Mouse (Mus musculus): ENCODE results near the gene Col15a1. TPM values are rescaled to one million over a fixed set of nuclear protein-coding genes. Genes with fewer than 3 reads are reported as not detected.

The Col15a1 gene
- polyA plus RNA-seq, 1 experiment from 2014 or later = 16.0 TPM

GRCm38 (mm10) chr4:47208421-47208991, 545 bp downstream of the Col15a1 start:
- H3K9me3 ChIP-seq = no peaks in the 10 kb centered on the region
- H3K4me3 ChIP-seq (replicated peaks) = peak overlapping the region; percentile 40
- no peaks in the 10 kb centered on the region for H3K36me3 ChIP-seq
- H3K9ac ChIP-seq = peak overlapping the region; percentile 39
- no peak overlapping the region for H3K27ac ChIP-seq
- 0 out of 2 replicates have a peak, but pooled peaks have one; percentile 28 for ATAC-seq
- H3K4me1 ChIP-seq (replicated peaks) = peaks cover 15% of the 10 kb centered on the region; the same call in 1 of the 2 replicates
- H3K27me3 ChIP-seq (replicated peaks) = peaks cover 46% of the 10 kb centered on the region
- peak overlapping the region; percentile 89 for H3K4me2 ChIP-seq (replicated peaks)
- WGBS = 2% methylated on average over 40 of the region's 40 CpGs

- WGBS = 71% methylated on average over 7 of the region's 7 CpGs
- H3K9me3 ChIP-seq = no peaks in the 10 kb centered on the region
- peaks cover 46% of the 10 kb centered on the region for H3K27me3 ChIP-seq (replicated peaks)
- H3K4me1 ChIP-seq (replicated peaks) = peaks cover 10% of the 10 kb centered on the region; the same call in 1 of the 2 replicates
- H3K27ac ChIP-seq = no peak overlapping the region
- no peaks in the 10 kb centered on the region for H3K36me3 ChIP-seq
- H3K9ac ChIP-seq = no peak overlapping the region
- H3K4me2 ChIP-seq (replicated peaks) = 0 out of 2 replicates have a peak overlapping the region, but pooled peaks have one; percentile 89
- ATAC-seq = no peak
- peak overlapping the region; percentile 40; the same call in 1 of the 2 replicates for H3K4me3 ChIP-seq (replicated peaks)
These were observed 1.5 kb downstream of the Col15a1 start for GRCm38 (mm10) chr4:47209466-47209865.

- Histone ChIP-seq H3K4me3 (replicated peaks) (no peak overlapping the region), H3K9ac (no peak overlapping the region), H3K9me3 (no peaks in the 10 kb centered on the region), H3K27me3 (replicated peaks) (no peaks in the 10 kb centered on the region), H3K4me2 (replicated peaks) (no peak overlapping the region), H3K27ac (no peak overlapping the region), H3K36me3 (no peaks in the 10 kb centered on the region), H3K4me1 (replicated peaks) (no peaks in the 10 kb centered on the region)
- no peak for ATAC-seq
- 91% methylated on average over 1 of the region's 1 CpGs for WGBS
These were observed 10.9 kb downstream of the Col15a1 start for GRCm38 (mm10) chr4:47218828-47219227.

- H3K9ac ChIP-seq = no peak overlapping the region
- WGBS = 86% methylated on average over 10 of the region's 10 CpGs
- H3K4me1 ChIP-seq (replicated peaks) = no peaks in the 10 kb centered on the region
- H3K27me3 ChIP-seq (replicated peaks) = no peaks in the 10 kb centered on the region
- no peak overlapping the region for H3K27ac ChIP-seq
- no peaks in the 10 kb centered on the region for H3K9me3 ChIP-seq
- no peak overlapping the region for H3K4me3 ChIP-seq (replicated peaks)
- H3K36me3 ChIP-seq = no peaks in the 10 kb centered on the region
- ATAC-seq = no peak
- H3K4me2 ChIP-seq (replicated peaks) = no peak overlapping the region
These were observed 11.4 kb downstream of the Col15a1 start for GRCm38 (mm10) chr4:47219393-47219792.

GRCm38 (mm10) chr4:47220544-47220943, 12.6 kb downstream of the Col15a1 start:
- Histone ChIP-seq H3K4me2 (replicated peaks) (no peak overlapping the region), H3K4me1 (replicated peaks) (no peaks in the 10 kb centered on the region), H3K27me3 (replicated peaks) (no peaks in the 10 kb centered on the region), H3K9me3 (no peaks in the 10 kb centered on the region), H3K4me3 (replicated peaks) (no peak overlapping the region), H3K27ac (no peak overlapping the region), H3K9ac (no peak overlapping the region), H3K36me3 (no peaks in the 10 kb centered on the region)
- 81% methylated on average over 3 of the region's 3 CpGs for WGBS
- no peak for ATAC-seq

- WGBS = 70% methylated on average over 3 of the region's 3 CpGs
- H3K9ac ChIP-seq = no peak overlapping the region
- ATAC-seq = no peak
These were observed 14.2 kb downstream of the Col15a1 start for GRCm38 (mm10) chr4:47222146-47222545.

GRCm38 (mm10) chr4:47225920-47226319, 18.0 kb downstream of the Col15a1 start:
- Histone ChIP-seq H3K4me1 (replicated peaks) (peaks cover 9% of the 10 kb centered on the region), H3K27ac (no peak overlapping the region), H3K27me3 (replicated peaks) (no peaks in the 10 kb centered on the region), H3K36me3 (no peaks in the 10 kb centered on the region), H3K9me3 (no peaks in the 10 kb centered on the region), H3K9ac (no peak overlapping the region), H3K4me3 (replicated peaks) (no peak overlapping the region), H3K4me2 (replicated peaks) (no peak overlapping the region)
- ATAC-seq = no peak
- 65% methylated on average over 6 of the region's 6 CpGs for WGBS

More at GRCm38 (mm10) chr4:47222146-47222545, 14.2 kb downstream of the Col15a1 start:
- peaks cover under 1% of the 10 kb centered on the region; the same call in 1 of the 2 replicates for H3K4me1 ChIP-seq (replicated peaks)
- no peaks in the 10 kb centered on the region for H3K9me3 ChIP-seq
- H3K27me3 ChIP-seq (replicated peaks) = no peaks in the 10 kb centered on the region
- no peak overlapping the region for H3K4me3 ChIP-seq (replicated peaks)
- H3K36me3 ChIP-seq = no peaks in the 10 kb centered on the region
- no peak overlapping the region for H3K27ac ChIP-seq
- H3K4me2 ChIP-seq (replicated peaks) = no peak overlapping the region

- 46% methylated on average over 4 of the region's 4 CpGs for WGBS
- no peaks in the 10 kb centered on the region for H3K27me3 ChIP-seq (replicated peaks)
- no peak for ATAC-seq
These were observed 19.1 kb downstream of the Col15a1 start for GRCm38 (mm10) chr4:47227101-47227500.

GRCm38 (mm10) chr4:47227756-47228155, 19.8 kb downstream of the Col15a1 start:
- H3K27me3 ChIP-seq (replicated peaks) = no peaks in the 10 kb centered on the region
- no peak overlapping the region for H3K4me2 ChIP-seq (replicated peaks)
- H3K9ac ChIP-seq = no peak overlapping the region
- peaks cover 11% of the 10 kb centered on the region for H3K4me1 ChIP-seq (replicated peaks)
- H3K9me3 ChIP-seq = no peaks in the 10 kb centered on the region
- 39% methylated on average over 6 of the region's 6 CpGs for WGBS
- H3K4me3 ChIP-seq (replicated peaks) = no peak overlapping the region
- ATAC-seq = peak; percentile 65
- peak overlapping the region; percentile 3; the same call in 1 of the 2 replicates for H3K27ac ChIP-seq
- no peaks in the 10 kb centered on the region for H3K36me3 ChIP-seq

More at GRCm38 (mm10) chr4:47227101-47227500, 19.1 kb downstream of the Col15a1 start:
- Histone ChIP-seq H3K36me3 (no peaks in the 10 kb centered on the region), H3K4me3 (replicated peaks) (no peak overlapping the region), H3K27ac (peak overlapping the region; percentile 46; the same call in 1 of the 2 replicates), H3K9ac (no peak overlapping the region), H3K4me1 (replicated peaks) (peaks cover 11% of the 10 kb centered on the region), H3K9me3 (no peaks in the 10 kb centered on the region), H3K4me2 (replicated peaks) (no peak overlapping the region)

GRCm38 (mm10) chr4:47228945-47229344, 21.0 kb downstream of the Col15a1 start:
- H3K9me3 ChIP-seq = no peaks in the 10 kb centered on the region
- no peaks in the 10 kb centered on the region for H3K27me3 ChIP-seq (replicated peaks)
- ATAC-seq = no peak
- no peaks in the 10 kb centered on the region for H3K36me3 ChIP-seq
- no peak overlapping the region for H3K4me3 ChIP-seq (replicated peaks)
- 73% methylated on average over 5 of the region's 5 CpGs for WGBS
- H3K4me1 ChIP-seq (replicated peaks) = peaks cover 11% of the 10 kb centered on the region
- no peak overlapping the region for H3K9ac ChIP-seq
- H3K4me2 ChIP-seq (replicated peaks) = no peak overlapping the region
- H3K27ac ChIP-seq = 0 out of 2 replicates have a peak overlapping the region, but pooled peaks have one; percentile 3

GRCm38 (mm10) chr4:47230498-47230897, 22.5 kb downstream of the Col15a1 start:
- no peaks in the 10 kb centered on the region for H3K36me3 ChIP-seq
- ATAC-seq = no peak
- H3K27me3 ChIP-seq (replicated peaks) = no peaks in the 10 kb centered on the region
- H3K27ac ChIP-seq = no peak overlapping the region
- no peak overlapping the region for H3K4me3 ChIP-seq (replicated peaks)
- no peaks in the 10 kb centered on the region for H3K9me3 ChIP-seq
- H3K4me1 ChIP-seq (replicated peaks) = peaks cover 14% of the 10 kb centered on the region
- WGBS = 90% methylated on average over 7 of the region's 7 CpGs
- no peak overlapping the region for H3K4me2 ChIP-seq (replicated peaks)
- H3K9ac ChIP-seq = no peak overlapping the region

- H3K27me3 ChIP-seq (replicated peaks) = no peaks in the 10 kb centered on the region
- no peak overlapping the region for H3K9ac ChIP-seq
- ATAC-seq = no peak
- no peak overlapping the region for H3K4me2 ChIP-seq (replicated peaks)
- no peaks in the 10 kb centered on the region for H3K9me3 ChIP-seq
- H3K4me1 ChIP-seq (replicated peaks) = peaks cover 14% of the 10 kb centered on the region
- H3K27ac ChIP-seq = no peak overlapping the region
- WGBS = 67% methylated on average over 6 of the region's 6 CpGs
- no peak overlapping the region for H3K4me3 ChIP-seq (replicated peaks)
- no peaks in the 10 kb centered on the region for H3K36me3 ChIP-seq
These were observed 23.4 kb downstream of the Col15a1 start for GRCm38 (mm10) chr4:47231322-47231721.

All from intestine, embryonic 15.5 days (tissue).